Mouse (Mus musculus) brown adipose tissue, adult 24 weeks (tissue): ENCODE data around the gene Suz12. TPM values are rescaled to one million over a fixed set of nuclear protein-coding genes. Genes with fewer than 3 reads are reported as not detected.
"Not testable (repeated sequence)": the region's sequence is repeated elsewhere in the genome, so short reads cannot be mapped to it uniquely, and the experiment has no call there.

ENCODE experiments used
- H3K27ac ChIP-seq: fragments of 200-500 bp; replicated peaks from 2 replicates; pipeline ENCODE4 v1.5.1; 2012; ENCODE audit warnings: low read depth, mild to moderate bottlenecking, low read length
- H3K4me1 ChIP-seq: fragments of 200-500 bp; 2 replicates; pipeline ENCODE4 v1.6.1; 2012; ENCODE audit warnings: low read length, mixed read lengths; ENCODE audit not compliant: control insufficient read depth, insufficient read depth, insufficient read length
- H3K4me3 ChIP-seq: fragments of 200-500 bp; 2 replicates; pipeline ENCODE4 v1.5.1; 2012; ENCODE audit warnings: low read depth, mild to moderate bottlenecking, low read length, moderate library complexity; ENCODE audit not compliant: insufficient read depth
- polyA plus RNA-seq: library from polyadenylated mRNA; stranded (reverse); fragments of >200 nt; gene quantifications from 2 replicates; pipeline ENCODE4 v1.2.4, GENCODE M21; 2012; ENCODE audit not compliant: missing spikeins, insufficient read depth, insufficient read length

Gene Suz12
- polyA plus RNA-seq, 1 experiment, result 20.6 TPM

GRCm38 (mm10) chr11:80042615-80043418 lies 49.9 kb downstream of the Suz12 start:
- Histone ChIP-seq H3K27ac (no peak overlapping the region), H3K4me1 (no peaks in the 10 kb centered on the region)

GRCm38 (mm10) chr11:80043419-80043817 lies 50.5 kb downstream of the Suz12 start:
- H3K4me3 ChIP-seq, result no peak overlapping the region
- no peak overlapping the region for H3K27ac ChIP-seq
- no peaks in the 10 kb centered on the region for H3K4me1 ChIP-seq

More at GRCm38 (mm10) chr11:80042615-80043418, 49.9 kb downstream of the Suz12 start:
- H3K4me3 ChIP-seq, result no peak overlapping the region

GRCm38 (mm10) chr11:80046856-80047255 lies 54.0 kb downstream of the Suz12 start:
- Histone ChIP-seq H3K27ac (no peak overlapping the region), H3K4me3 (no peak overlapping the region), H3K4me1 (no peaks in the 10 kb centered on the region)

- Histone ChIP-seq H3K27ac (no peak overlapping the region), H3K4me3 (no peak overlapping the region), H3K4me1 (no peaks in the 10 kb centered on the region)
These were observed 57.2 kb downstream of the Suz12 start for GRCm38 (mm10) chr11:80050088-80050487.

GRCm38 (mm10) chr11:80052456-80052855 lies 59.5 kb downstream of the Suz12 start:
- H3K27ac ChIP-seq, result no peak overlapping the region
- H3K4me3 ChIP-seq, result no peak overlapping the region
- H3K4me1 ChIP-seq, result no peaks in the 10 kb centered on the region

GRCm38 (mm10) chr11:80053171-80053570 lies 60.3 kb downstream of the Suz12 start:
- H3K4me1 ChIP-seq, result no peaks in the 10 kb centered on the region
- no peak overlapping the region for H3K27ac ChIP-seq
- no peak overlapping the region for H3K4me3 ChIP-seq

GRCm38 (mm10) chr11:80054659-80055058 lies 61.8 kb downstream of the Suz12 start:
- Histone ChIP-seq H3K4me1 (no peaks in the 10 kb centered on the region), H3K4me3 (no peak overlapping the region), H3K27ac (no peak overlapping the region)

GRCm38 (mm10) chr11:80056141-80056540 lies 63.2 kb downstream of the Suz12 start:
- no peak overlapping the region for H3K27ac ChIP-seq

GRCm38 (mm10) chr11:80062159-80062558 lies 69.3 kb downstream of the Suz12 start:
- peak overlapping the region; percentile 3 for H3K27ac ChIP-seq
- H3K4me1 ChIP-seq, result no peaks in the 10 kb centered on the region
- no peak overlapping the region for H3K4me3 ChIP-seq

More at GRCm38 (mm10) chr11:80056141-80056540, 63.2 kb downstream of the Suz12 start:
- H3K4me3 ChIP-seq, result no peak overlapping the region
- H3K4me1 ChIP-seq, result no peaks in the 10 kb centered on the region

GRCm38 (mm10) chr11:80066373-80066772 lies 73.5 kb downstream of the Suz12 start:
- H3K4me3 ChIP-seq, H3K4me1 ChIP-seq, H3K27ac ChIP-seq: not testable (repeated sequence)

GRCm38 (mm10) chr11:80067558-80067957 lies 74.7 kb downstream of the Suz12 start:
- no peak overlapping the region for H3K27ac ChIP-seq
- H3K4me1 ChIP-seq, result no peaks in the 10 kb centered on the region; the same call in 1 of the 2 replicates
- H3K4me3 ChIP-seq, result no peak overlapping the region

- Histone ChIP-seq H3K4me1 (no peaks in the 10 kb centered on the region; the same call in 1 of the 2 replicates), H3K4me3 (no peak overlapping the region)
These were observed 76.9 kb downstream of the Suz12 start for GRCm38 (mm10) chr11:80069815-80070214.

GRCm38 (mm10) chr11:80071039-80071438 lies 78.1 kb downstream of the Suz12 start:
- Histone ChIP-seq H3K4me3 (no peak overlapping the region), H3K27ac (no peak overlapping the region), H3K4me1 (no peaks in the 10 kb centered on the region; the same call in 1 of the 2 replicates)

More at GRCm38 (mm10) chr11:80069815-80070214, 76.9 kb downstream of the Suz12 start:
- no peak overlapping the region for H3K27ac ChIP-seq

GRCm38 (mm10) chr11:80072365-80072764 lies 79.5 kb downstream of the Suz12 start:
- Histone ChIP-seq H3K4me3 (no peak overlapping the region), H3K27ac (no peak overlapping the region), H3K4me1 (no peaks in the 10 kb centered on the region; the same call in 1 of the 2 replicates)

GRCm38 (mm10) chr11:80075608-80076277 lies 82.8 kb downstream of the Suz12 start:
- no peak overlapping the region for H3K4me3 ChIP-seq
- H3K27ac ChIP-seq, result no peak overlapping the region

More at GRCm38 (mm10) chr11:80075608-80076277, 82.8 kb downstream of the Suz12 start:
- no peaks in the 10 kb centered on the region; the same call in none of the 2 replicates for H3K4me1 ChIP-seq
